Mouse (Mus musculus): ENCODE measurements around the gene Olfr487. TPM values are rescaled to one million over a fixed set of nuclear protein-coding genes. Genes with fewer than 3 reads are reported as not detected.
"Not testable (repeated sequence)": the region's sequence is repeated elsewhere in the genome, so short reads cannot be mapped to it uniquely, and the experiment has no call there.

Olfr487 gene
- not detected in 2 replicates for polyA plus RNA-seq (2012; ENCODE audit: insufficient read depth, insufficient read length, missing spikeins)

DNA sequence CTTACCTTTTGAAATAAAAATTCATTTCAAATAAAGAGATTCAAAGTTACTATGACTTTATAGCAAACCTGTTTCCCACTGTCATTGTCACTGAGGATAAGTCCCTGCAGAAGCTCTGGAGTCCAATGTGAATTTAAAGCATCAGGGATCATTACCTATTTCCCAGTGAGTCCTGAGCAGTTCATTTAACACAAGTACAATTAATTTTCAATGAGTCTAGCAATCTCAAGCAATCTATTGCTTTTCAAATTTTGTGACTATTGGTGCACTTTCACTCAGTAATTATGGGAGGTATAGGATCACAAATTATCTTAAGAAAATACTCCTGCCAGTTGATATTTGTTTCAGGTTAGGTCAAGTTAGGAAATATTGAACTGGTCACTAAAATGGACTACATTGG, at the start of gene Olfr487:
Gene Olfr487 (minus strand): TSS at position 101 of the 400 bp plus-strand sequence.
- not testable (repeated sequence) for H3K4me1 ChIP-seq (ENCODE audit: control insufficient read depth, insufficient read depth, low read length); H3K27ac ChIP-seq (ENCODE audit: insufficient read depth, low read depth, low read length); H3K4me3 ChIP-seq (ENCODE audit: insufficient read depth, low read length)

DNA sequence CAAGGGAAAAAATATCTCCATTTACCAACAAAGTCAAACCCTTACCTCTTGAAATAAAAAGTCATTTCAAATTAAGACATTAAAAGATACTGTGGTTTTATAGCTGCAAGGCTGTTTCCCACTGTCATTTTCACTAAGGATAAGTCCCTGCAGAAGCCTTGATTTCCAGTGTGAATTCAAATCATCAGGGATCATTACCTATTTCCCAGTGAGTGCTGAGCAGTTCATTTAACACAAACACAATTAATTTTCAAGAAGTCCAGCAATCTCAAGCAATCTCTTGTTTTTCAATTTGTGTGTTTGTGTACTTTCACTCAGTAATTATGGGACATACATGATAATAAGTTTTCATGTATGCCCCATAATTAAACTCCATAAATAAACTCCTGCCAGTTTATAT, 43.8 kb upstream of the Olfr487 start, which contains the start of gene Olfr488:
Gene Olfr488 (minus strand): TSS at position 101 of the 400 bp plus-strand sequence.
- TF ChIP-seq POLR2A (IDR thresholded peaks at IDR 0.05; ENCODE audit: borderline replicate concordance, low read depth, low read length) (no peak), CTCF (IDR thresholded peaks at IDR 0.05; ENCODE audit: low read depth, low read length) (no peak)
- no peaks in the 10 kb centered on the region for H3K4me1 ChIP-seq (ENCODE audit: control insufficient read depth, insufficient read depth, low read length)

DNA sequence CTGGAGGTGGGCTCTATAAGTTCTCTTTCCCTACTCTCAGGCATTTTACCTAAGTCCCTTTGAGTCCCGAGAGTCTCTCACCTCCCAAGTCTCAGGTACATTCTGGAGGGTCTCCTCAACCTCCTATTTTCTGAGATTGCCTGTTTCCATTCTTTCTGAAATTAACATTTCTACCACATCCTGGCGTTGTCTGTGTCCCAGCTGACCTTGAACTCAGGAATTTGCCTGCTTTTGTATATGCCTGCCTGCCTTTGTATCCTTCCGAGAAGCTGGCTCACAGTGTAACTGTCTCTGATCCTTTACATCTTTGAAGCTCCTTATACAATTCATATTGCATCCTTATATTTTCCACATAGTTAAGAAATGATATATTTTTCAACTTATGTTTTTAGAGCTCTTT, 19.1 kb upstream of the Olfr487 start:
- no peak for TF ChIP-seq POLR2A (IDR thresholded peaks at IDR 0.05; ENCODE audit: borderline replicate concordance, low read depth, low read length)
- TF ChIP-seq CTCF (IDR thresholded peaks at IDR 0.05; ENCODE audit: low read depth, low read length): no peak
- no peak overlapping the region for H3K27ac ChIP-seq (ENCODE audit: insufficient read depth, low read depth, low read length)
- no peak overlapping the region for H3K4me3 ChIP-seq (ENCODE audit: insufficient read depth, low read length)
- no peaks in the 10 kb centered on the region for H3K4me1 ChIP-seq (ENCODE audit: control insufficient read depth, insufficient read depth, low read length)

More for the DNA sequence above, 43.8 kb upstream of the Olfr487 start, which contains the start of gene Olfr488:
- Histone ChIP-seq H3K27ac (ENCODE audit: insufficient read depth, low read depth, low read length) (no peak within 1 kb of the TSS), H3K4me3 (ENCODE audit: insufficient read depth, low read length) (no peak within 1 kb of the TSS)

DNA sequence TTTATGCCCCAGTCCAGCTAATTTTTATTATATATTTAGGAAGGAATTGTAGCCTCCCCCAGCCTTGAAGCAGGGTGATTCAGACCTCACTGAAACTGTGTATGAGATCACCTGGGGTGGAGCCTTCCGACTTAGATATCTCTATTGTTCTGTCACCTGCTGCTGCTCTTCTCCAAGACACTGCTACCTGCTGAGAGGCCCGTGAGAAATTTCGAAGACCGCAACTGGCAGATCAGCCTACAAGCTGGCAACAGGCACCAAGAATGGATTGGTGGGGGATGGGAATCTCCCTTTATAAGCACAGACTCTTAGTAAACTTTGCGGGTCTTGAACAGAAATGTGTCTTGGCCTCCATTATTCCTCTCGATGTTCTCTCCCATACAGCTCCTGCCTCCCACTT, 17.5 kb downstream of the Olfr487 start:
- Histone ChIP-seq H3K27ac (ENCODE audit: insufficient read depth, low read depth, low read length) (no peak overlapping the region), H3K4me3 (ENCODE audit: insufficient read depth, low read length) (no peak overlapping the region), H3K4me1 (ENCODE audit: control insufficient read depth, insufficient read depth, low read length) (no peaks in the 10 kb centered on the region)
- no peak for TF ChIP-seq POLR2A (IDR thresholded peaks at IDR 0.05; ENCODE audit: borderline replicate concordance, low read depth, low read length)
- no peak for TF ChIP-seq CTCF (IDR thresholded peaks at IDR 0.05; ENCODE audit: low read depth, low read length)

DNA sequence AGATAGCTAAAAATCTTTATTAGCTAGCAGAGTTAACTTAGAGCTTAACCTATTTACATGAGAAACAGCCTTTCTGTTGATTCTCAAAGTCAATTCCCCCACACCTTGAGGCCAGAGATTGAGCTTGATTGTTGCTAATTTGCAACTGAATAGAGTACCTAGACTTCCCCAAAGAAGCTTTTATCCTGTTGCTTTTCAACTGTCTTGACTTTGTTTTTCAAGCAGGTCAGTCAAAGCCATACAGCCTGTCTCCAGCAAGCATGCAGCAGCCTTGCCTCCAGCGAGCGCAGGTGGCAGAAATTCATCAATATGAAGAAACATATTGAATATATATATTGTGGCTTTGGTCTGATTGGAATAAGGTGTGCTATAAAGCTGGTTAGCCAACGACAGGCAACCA, 18.1 kb downstream of the Olfr487 start:
- H3K27ac ChIP-seq (ENCODE audit: insufficient read depth, low read depth, low read length); H3K4me3 ChIP-seq (ENCODE audit: insufficient read depth, low read length); H3K4me1 ChIP-seq (ENCODE audit: control insufficient read depth, insufficient read depth, low read length): not testable (repeated sequence)

DNA sequence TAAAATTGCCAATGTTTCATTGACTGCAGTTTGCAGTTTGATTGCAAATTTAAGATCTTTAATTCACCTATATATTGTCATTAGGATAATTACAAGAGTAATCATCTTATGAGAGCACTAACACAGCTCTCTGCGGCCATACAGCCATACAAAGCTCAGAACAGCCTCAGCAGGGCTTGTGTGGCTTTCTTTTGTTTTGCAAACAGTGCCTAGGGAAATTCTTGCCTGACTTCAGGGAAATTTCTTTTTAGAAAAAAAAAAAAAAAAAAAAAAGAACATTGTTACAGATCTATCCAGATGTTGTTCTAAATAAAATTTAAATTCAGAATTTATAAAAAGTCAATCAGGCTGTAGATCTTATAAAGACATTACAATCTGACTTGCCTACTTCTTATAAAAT, 21.7 kb downstream of the Olfr487 start:
- not testable (repeated sequence) for H3K4me1 ChIP-seq (ENCODE audit: control insufficient read depth, insufficient read depth, low read length); H3K4me3 ChIP-seq (ENCODE audit: insufficient read depth, low read length); H3K27ac ChIP-seq (ENCODE audit: insufficient read depth, low read depth, low read length)

DNA sequence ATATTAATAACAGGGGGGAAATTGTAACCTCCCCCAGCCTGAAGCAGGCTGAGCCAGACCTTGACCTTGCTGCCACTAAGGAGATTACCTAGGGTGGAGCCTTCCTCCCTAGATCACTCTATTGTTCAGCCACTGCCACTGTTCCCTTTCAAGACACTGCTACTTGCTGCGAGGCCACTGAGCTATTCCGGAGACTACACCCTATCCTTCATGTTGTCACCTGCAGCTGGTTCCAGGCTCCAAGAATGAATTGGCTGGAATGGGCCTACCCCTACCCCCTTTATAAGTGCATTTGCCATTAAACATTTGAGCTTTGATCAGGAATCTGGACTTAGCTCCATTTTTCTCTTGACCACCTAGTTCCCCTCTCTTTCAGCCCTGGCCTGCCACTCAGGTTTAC, 23.2 kb downstream of the Olfr487 start:
- H3K4me1 ChIP-seq (ENCODE audit: control insufficient read depth, insufficient read depth, low read length); H3K4me3 ChIP-seq (ENCODE audit: insufficient read depth, low read length); H3K27ac ChIP-seq (ENCODE audit: insufficient read depth, low read depth, low read length): not testable (repeated sequence)

DNA sequence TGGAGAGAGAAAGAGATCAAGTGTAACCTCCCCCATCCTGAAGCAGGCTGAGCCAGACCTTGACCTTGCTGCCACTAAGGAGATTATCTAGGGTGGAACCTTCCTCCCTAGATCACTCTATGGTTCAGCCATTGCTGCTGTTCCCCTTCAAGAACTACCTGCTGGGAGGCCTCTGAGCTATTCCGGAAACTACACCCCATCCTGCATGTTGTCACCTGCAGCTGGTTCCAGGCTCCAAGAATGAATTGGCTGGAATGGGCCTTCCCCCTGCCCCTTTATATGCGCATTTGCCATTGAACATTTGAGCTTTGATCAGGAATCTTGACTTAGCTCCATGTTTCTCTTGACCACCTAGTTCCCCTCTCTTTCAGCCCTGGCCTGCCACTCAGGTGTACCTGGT, 29.2 kb downstream of the Olfr487 start:
- not testable (repeated sequence) for H3K4me1 ChIP-seq (ENCODE audit: control insufficient read depth, insufficient read depth, low read length); H3K27ac ChIP-seq (ENCODE audit: insufficient read depth, low read depth, low read length); H3K4me3 ChIP-seq (ENCODE audit: insufficient read depth, low read length)

DNA sequence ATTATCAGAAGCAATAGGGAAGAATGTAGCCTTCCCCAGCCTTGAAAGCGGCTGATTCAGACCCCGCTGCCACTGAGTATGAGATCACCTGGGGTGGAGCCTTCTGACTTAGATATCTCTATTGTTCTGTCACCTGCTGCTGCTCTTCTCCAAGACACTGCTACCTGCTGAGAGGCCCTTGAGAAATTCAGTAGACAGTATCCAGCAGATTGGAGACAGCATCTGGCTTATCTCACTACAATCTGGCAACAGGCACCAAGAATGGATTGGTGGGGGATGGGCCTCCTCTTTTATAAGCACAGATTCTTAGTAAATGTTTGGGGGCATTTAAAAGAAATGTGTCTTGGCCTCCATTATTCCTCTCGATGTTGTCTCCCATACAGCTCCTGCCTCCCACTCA, 30.0 kb downstream of the Olfr487 start:
- not testable (repeated sequence) for H3K27ac ChIP-seq (ENCODE audit: insufficient read depth, low read depth, low read length); H3K4me1 ChIP-seq (ENCODE audit: control insufficient read depth, insufficient read depth, low read length); H3K4me3 ChIP-seq (ENCODE audit: insufficient read depth, low read length)

DNA sequence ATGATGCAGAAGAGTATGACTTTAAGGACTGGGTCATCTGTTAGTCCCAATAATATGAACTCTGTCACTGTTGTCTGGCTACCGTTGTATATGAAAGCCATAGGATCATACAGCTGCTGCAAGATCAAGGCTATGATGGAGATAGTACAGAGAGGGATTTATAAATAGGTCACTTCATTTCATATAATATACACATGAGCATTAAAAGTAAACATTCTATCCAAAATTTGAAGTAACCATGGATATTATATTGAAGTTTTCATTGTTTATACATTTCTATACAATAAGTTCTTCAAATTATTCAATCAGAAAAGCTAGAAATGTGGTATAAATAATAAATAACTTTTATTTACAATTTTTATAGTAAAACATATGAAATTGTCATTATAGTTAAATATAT, 41.8 kb downstream of the Olfr487 start, which contains the start of gene Olfr486:
Gene Olfr486 (minus strand): TSS at position 101 of the 400 bp plus-strand sequence.
- not testable (repeated sequence) for H3K4me3 ChIP-seq (ENCODE audit: insufficient read depth, low read length); H3K4me1 ChIP-seq (ENCODE audit: control insufficient read depth, insufficient read depth, low read length); H3K27ac ChIP-seq (ENCODE audit: insufficient read depth, low read depth, low read length)

DNA sequence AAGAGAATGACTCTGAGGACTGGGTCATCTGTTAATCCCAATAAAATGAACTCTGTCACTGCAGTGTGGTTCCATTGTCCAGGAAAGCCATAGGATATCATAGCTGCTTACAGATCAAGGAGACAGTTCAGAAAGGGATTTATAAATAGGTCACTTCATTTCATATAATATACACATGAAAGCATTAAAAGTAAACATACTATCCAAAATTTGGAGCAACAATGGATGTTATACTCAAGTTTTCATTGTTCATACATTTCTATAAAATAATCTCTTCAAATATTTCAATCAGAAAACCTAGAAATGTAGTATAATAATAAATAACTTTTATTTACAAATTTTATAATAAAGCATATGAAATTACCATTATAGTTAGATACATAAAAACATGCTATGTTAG, 54.7 kb downstream of the Olfr487 start, which contains the start of gene Olfr485:
Gene Olfr485 (minus strand): TSS at position 101 of the 400 bp plus-strand sequence.
- Histone ChIP-seq H3K4me3 (ENCODE audit: insufficient read depth, low read length) (no peak within 1 kb of the TSS), H3K27ac (ENCODE audit: insufficient read depth, low read depth, low read length) (no peak within 1 kb of the TSS), H3K4me1 (ENCODE audit: control insufficient read depth, insufficient read depth, low read length) (no peaks in the 10 kb centered on the region)
- no peak for TF ChIP-seq POLR2A (IDR thresholded peaks at IDR 0.05; ENCODE audit: borderline replicate concordance, low read depth, low read length)
- TF ChIP-seq CTCF (IDR thresholded peaks at IDR 0.05; ENCODE audit: low read depth, low read length): no peak

Other genes with a start within 250 kb of the Olfr487 start
- not detected in 2 replicates for gene Olfr476, start 249.8 kb downstream of the Olfr487 start, polyA plus RNA-seq (2012; ENCODE audit: insufficient read depth, insufficient read length, missing spikeins)
- gene Olfr477, start 227.9 kb downstream of the Olfr487 start, polyA plus RNA-seq (2012; ENCODE audit: insufficient read depth, insufficient read length, missing spikeins): 0.29 TPM in 1 of 2 replicates, not detected in the other
- not detected in 2 replicates for gene Olfr478, start 180.6 kb downstream of the Olfr487 start, polyA plus RNA-seq (2012; ENCODE audit: insufficient read depth, insufficient read length, missing spikeins)
- gene Olfr479, start 163.9 kb downstream of the Olfr487 start, polyA plus RNA-seq (2012; ENCODE audit: insufficient read depth, insufficient read length, missing spikeins): not detected in 2 replicates
- gene Olfr480, start 147.3 kb downstream of the Olfr487 start, polyA plus RNA-seq (2012; ENCODE audit: insufficient read depth, insufficient read length, missing spikeins): not detected in 2 replicates
- gene Olfr481, start 134.8 kb downstream of the Olfr487 start, polyA plus RNA-seq (2012; ENCODE audit: insufficient read depth, insufficient read length, missing spikeins): 0.31 TPM in 1 of 2 replicates, not detected in the other
- gene Olfr482, start 117.0 kb downstream of the Olfr487 start, polyA plus RNA-seq (2012; ENCODE audit: insufficient read depth, insufficient read length, missing spikeins): not detected in 2 replicates
- gene Olfr483, start 113.8 kb downstream of the Olfr487 start, polyA plus RNA-seq (2012; ENCODE audit: insufficient read depth, insufficient read length, missing spikeins): not detected in 2 replicates
- not detected in 2 replicates for gene Olfr484, start 87.2 kb downstream of the Olfr487 start, polyA plus RNA-seq (2012; ENCODE audit: insufficient read depth, insufficient read length, missing spikeins)
- gene Olfr485, start 54.8 kb downstream of the Olfr487 start, polyA plus RNA-seq (2012; ENCODE audit: insufficient read depth, insufficient read length, missing spikeins): not detected in 2 replicates
- gene Olfr486, start 41.9 kb downstream of the Olfr487 start, polyA plus RNA-seq (2012; ENCODE audit: insufficient read depth, insufficient read length, missing spikeins): not detected in 2 replicates
- not detected in 2 replicates for gene Olfr488, start 43.7 kb upstream of the Olfr487 start, polyA plus RNA-seq (2012; ENCODE audit: insufficient read depth, insufficient read length, missing spikeins)
- gene Olfr490, start 74.3 kb upstream of the Olfr487 start, polyA plus RNA-seq (2012; ENCODE audit: insufficient read depth, insufficient read length, missing spikeins): not detected in 2 replicates
- 0.87 TPM in 1 of 2 replicates, not detected in the other for gene Olfr491, start 98.8 kb upstream of the Olfr487 start, polyA plus RNA-seq (2012; ENCODE audit: insufficient read depth, insufficient read length, missing spikeins)
- not detected in 2 replicates for gene Olfr492, start 109.0 kb upstream of the Olfr487 start, polyA plus RNA-seq (2012; ENCODE audit: insufficient read depth, insufficient read length, missing spikeins)
- gene Olfr493, start 132.3 kb upstream of the Olfr487 start, polyA plus RNA-seq (2012; ENCODE audit: insufficient read depth, insufficient read length, missing spikeins): not detected in 2 replicates
- gene Olfr494, start 150.7 kb upstream of the Olfr487 start, polyA plus RNA-seq (2012; ENCODE audit: insufficient read depth, insufficient read length, missing spikeins): not detected in 2 replicates
- gene Olfr495, start 178.5 kb upstream of the Olfr487 start, polyA plus RNA-seq (2012; ENCODE audit: insufficient read depth, insufficient read length, missing spikeins): not detected in 2 replicates
- not detected in 2 replicates for gene Olfr497, start 205.8 kb upstream of the Olfr487 start, polyA plus RNA-seq (2012; ENCODE audit: insufficient read depth, insufficient read length, missing spikeins)

Measured in bone marrow macrophage, adult 2 months (primary cell).